Mouse (Mus musculus) liver, embryonic 16.5 days (tissue): Measurements from ENCODE around the gene Pate3. TPM values are rescaled to one million over a fixed set of nuclear protein-coding genes. Genes with fewer than 3 reads are reported as not detected.

Experiments
- polyA plus RNA-seq: library from polyadenylated mRNA; unstranded; fragments of >200 nt; fragmentation: Nextera tagmentation; extraction: Ambion mirVana; gene quantifications from 2 replicates; pipeline ENCODE4 v1.2.1, GENCODE M21; 2015

The Pate3 gene
- polyA plus RNA-seq, 1 experiment from 2014 or later = not detected

Other genes with a start within 250 kb of the Pate3 start
- 0.30 and 0.42 TPM in 2 replicates for gene Cdon, start 227.1 kb downstream of the Pate3 start, polyA plus RNA-seq
- not detected in 2 replicates for gene Gm1113, start 129.9 kb downstream of the Pate3 start, polyA plus RNA-seq
- 0.14 and 0.18 TPM in 2 replicates for gene Ddx25, start 89.7 kb downstream of the Pate3 start, polyA plus RNA-seq
- 5.2 and 5.8 TPM in 2 replicates for gene Pus3, start 89.6 kb downstream of the Pate3 start, polyA plus RNA-seq
- gene Pate2, start 77.9 kb downstream of the Pate3 start, polyA plus RNA-seq = 0.05 and 0.09 TPM in 2 replicates
- 9.0 and 9.4 TPM in 2 replicates for gene Hyls1, start 77.8 kb downstream of the Pate3 start, polyA plus RNA-seq
- not detected in 2 replicates for gene Pate4, start 36.3 kb downstream of the Pate3 start, polyA plus RNA-seq
- gene Pate1, start 39.2 kb upstream of the Pate3 start, polyA plus RNA-seq = not detected in 2 replicates
- gene Gm17677, start 92.8 kb upstream of the Pate3 start, polyA plus RNA-seq = not detected in 2 replicates
- not detected in 2 replicates for gene Gm17727, start 129.9 kb upstream of the Pate3 start, polyA plus RNA-seq
- gene Gm27235, start 141.9 kb upstream of the Pate3 start, polyA plus RNA-seq = not detected in 2 replicates
- gene D730048I06Rik, start 141.9 kb upstream of the Pate3 start, polyA plus RNA-seq = not detected in 2 replicates
- not detected in 2 replicates for gene 9230110F15Rik, start 195.9 kb upstream of the Pate3 start, polyA plus RNA-seq